Mouse (Mus musculus) MEL (cell line): Measurements from ENCODE around the gene Acox3. TPM values are rescaled to one million over a fixed set of nuclear protein-coding genes. Genes with fewer than 3 reads are reported as not detected.
A peak's percentile ranks its signal among the peaks of the same experiment; 100 is the strongest.

Source experiments
- DNase-seq: peaks from one replicate; pipeline ENCODE4 v3.0.0; 2011; ENCODE audit warnings: low read depth, low spot score
- H3K27ac ChIP-seq: 2 replicates; pipeline ENCODE4 v1.5.1; 2012; ENCODE audit warnings: low read depth, mild to moderate bottlenecking, control low read depth, low read length, moderate library complexity; ENCODE audit not compliant: control insufficient read depth
- H3K27me3 ChIP-seq, 2 experiments: fragments of 150-350 bp in 1 of 2; sonication (generic) in 1 of 2; 2 replicates each; pipeline ENCODE4 v1.6.1; 2012; ENCODE audit warnings: low read length in 2 of 2, mild to moderate bottlenecking in 2 of 2, improper control_type of control experiment in 1 of 2, moderate library complexity in 1 of 2; ENCODE audit not compliant: insufficient read depth in 2 of 2, control insufficient read depth in 1 of 2
- H3K36me3 ChIP-seq, 2 experiments: 2 replicates each; pipeline ENCODE4 v1.6.1; 2012 to 2014; ENCODE audit warnings: low read length in 2 of 2, improper control_type of control experiment in 1 of 2, inconsistent platforms in 1 of 2, mild to moderate bottlenecking in 1 of 2; ENCODE audit not compliant: insufficient read depth in 2 of 2, control insufficient read depth in 1 of 2
- H3K4me1 ChIP-seq, 2 experiments: fragments of 150-350 bp in 1 of 2; sonication (generic) in 1 of 2; 2 replicates each; pipeline ENCODE4 v1.6.1; 2012; ENCODE audit warnings: low read length in 2 of 2, improper control_type of control experiment in 1 of 2, mild to moderate bottlenecking in 1 of 2; ENCODE audit not compliant: insufficient read depth in 2 of 2, control insufficient read depth in 1 of 2
- H3K4me3 ChIP-seq, 2 experiments: fragments of 150-350 bp in 1 of 2; sonication (generic) in 1 of 2; 2 replicates each; pipeline ENCODE4 v1.5.1; 2012; ENCODE audit warnings: low read depth in 2 of 2, low read length in 2 of 2, mild to moderate bottlenecking in 2 of 2, moderate library complexity in 2 of 2, control low read depth in 1 of 2, improper control_type of control experiment in 1 of 2; ENCODE audit not compliant: control insufficient read depth in 1 of 2, insufficient read depth in 1 of 2
- H3K79me2 ChIP-seq: 2 replicates; pipeline ENCODE4 v1.6.1; 2012; ENCODE audit warnings: mild to moderate bottlenecking, low read length, moderate library complexity; ENCODE audit not compliant: control insufficient read depth, poor library complexity, insufficient read depth
- H3K9ac ChIP-seq: 2 replicates; pipeline ENCODE4 v1.6.1; 2012; ENCODE audit warnings: low read depth, mild to moderate bottlenecking, control low read depth, low read length, moderate library complexity; ENCODE audit not compliant: control insufficient read depth, poor library complexity, severe bottlenecking
- H3K9me3 ChIP-seq: fragments of 150-350 bp; sonication (generic); replicated peaks from 2 replicates; pipeline ENCODE4 v1.6.1; 2012; ENCODE audit warnings: mild to moderate bottlenecking, low read length, improper control_type of control experiment, moderate library complexity; ENCODE audit not compliant: insufficient read depth
- BHLHE40 ChIP-seq: IDR thresholded peaks from 2 replicates; pipeline ENCODE4 v1.6.1; 2012; ENCODE audit warnings: low read depth, mild to moderate bottlenecking, inconsistent platforms, low read length, improper control_type of control experiment, borderline replicate concordance
- EP300 ChIP-seq, 2 experiments: IDR thresholded peaks; 2 replicates each; pipeline ENCODE4 v1.6.1; 2011; ENCODE audit warnings: improper control_type of control experiment in 2 of 2, low read length in 2 of 2, low read depth in 1 of 2, mild to moderate bottlenecking in 1 of 2
- ETS1 ChIP-seq: IDR thresholded peaks from 2 replicates; pipeline ENCODE4 v1.6.1; 2012; ENCODE audit warnings: low read depth, mild to moderate bottlenecking, inconsistent platforms, low read length, improper control_type of control experiment, moderate library complexity
- GATA1 ChIP-seq: IDR thresholded peaks from 2 replicates; pipeline ENCODE4 v1.6.1; 2011; ENCODE audit warnings: low read depth, low read length, improper control_type of control experiment
- MAFK ChIP-seq: IDR thresholded peaks from 2 replicates; pipeline ENCODE4 v1.6.1; 2011; ENCODE audit warnings: low read depth, mild to moderate bottlenecking, low read length, improper control_type of control experiment, borderline replicate concordance
- MAX ChIP-seq: IDR thresholded peaks from 2 replicates; pipeline ENCODE4 v1.6.1; 2011; ENCODE audit warnings: low read length, improper control_type of control experiment
- MXI1 ChIP-seq: IDR thresholded peaks from 2 replicates; pipeline ENCODE4 v1.6.1; 2011; ENCODE audit warnings: mild to moderate bottlenecking, low read depth, low read length, improper control_type of control experiment
- POLR2AphosphoS2 ChIP-seq: IDR thresholded peaks from 2 replicates; pipeline ENCODE4 v1.6.1; 2011; ENCODE audit warnings: low read length, improper control_type of control experiment
- POLR2AphosphoS5 ChIP-seq: IDR thresholded peaks from 2 replicates; pipeline ENCODE4 v1.6.1; 2012; ENCODE audit warnings: low read depth, borderline replicate concordance, mild to moderate bottlenecking, inconsistent platforms, low read length, moderate library complexity, mixed read lengths
- RAD21 ChIP-seq: IDR thresholded peaks from 2 replicates; pipeline ENCODE4 v1.6.1; 2011; ENCODE audit warnings: mild to moderate bottlenecking, low read depth, low read length, improper control_type of control experiment
- TAL1 ChIP-seq: IDR thresholded peaks from 2 replicates; pipeline ENCODE4 v1.6.1; 2012; ENCODE audit warnings: mild to moderate bottlenecking, inconsistent platforms, low read length, moderate library complexity, mixed read lengths
- TCF12 ChIP-seq: IDR thresholded peaks from 2 replicates; pipeline ENCODE4 v1.6.1; 2014; ENCODE audit warnings: low read depth, mild to moderate bottlenecking, inconsistent platforms, low read length, improper control_type of control experiment, moderate library complexity
- UBTF ChIP-seq: IDR thresholded peaks from 2 replicates; pipeline ENCODE4 v1.6.1; 2012; ENCODE audit warnings: low read depth, mild to moderate bottlenecking, inconsistent platforms, low read length, improper control_type of control experiment, moderate library complexity, borderline replicate concordance; ENCODE audit not compliant: insufficient read depth
- polyA plus RNA-seq, 2 experiments: library from polyadenylated mRNA; stranded (reverse) in 1 of 2; unstranded in 1 of 2; fragments of >175 nt in 1 of 2; fragments of >200 nt in 1 of 2; gene quantifications; 2 replicates each; pipeline versions ENCODE4 v1.2.1 to v1.2.4; 2012; ENCODE audit warnings: low replicate concordance in 2 of 2, low read depth in 1 of 2; ENCODE audit not compliant: insufficient read length in 2 of 2, insufficient read depth in 1 of 2, missing spikeins in 1 of 2
- total RNA-seq: library from RNA; depleted of rRNA; stranded (reverse); fragments of 300-350 nt; gene quantifications from 2 replicates; pipeline ENCODE4 v1.2.3, GENCODE M21; 2012

The Acox3 gene
- total and polyA plus RNA-seq, 3 experiments: 6.5 to 11.4 TPM; not detected in 1

- H3K9ac ChIP-seq: no peak overlapping the region
- H3K36me3 ChIP-seq: peaks cover 0 to 7% of the 10 kb centered on the region in 2 experiments; a peak in 1 of 4 replicates
- peaks cover 2 to 5% of the 10 kb centered on the region in 2 experiments for H3K4me1 ChIP-seq
Observed at GRCm38 (mm10) chr5:35551855-35552837, 30.7 kb upstream of the Acox3 start.

GRCm38 (mm10) chr5:35552838-35553539 lies 29.9 kb upstream of the Acox3 start:
- Histone ChIP-seq H3K4me1 (peaks cover 2 to 5% of the 10 kb centered on the region in 2 experiments), H3K9me3 (no peaks in the 10 kb centered on the region), H3K27ac (no peak overlapping the region), H3K9ac (no peak overlapping the region), H3K4me3 (no peak overlapping the region), H3K36me3 (peaks cover 0 to 7% of the 10 kb centered on the region in 2 experiments; a peak in 1 of 4 replicates), H3K79me2 (no peaks in the 10 kb centered on the region), H3K27me3 (no peaks in the 10 kb centered on the region)
- TF ChIP-seq POLR2AphosphoS2 (peak; percentile 61; the same call in 1 of the 2 replicates), ETS1 (no peak), MXI1 (no peak)
- DNase-seq: no peak

More at GRCm38 (mm10) chr5:35551855-35552837, 30.7 kb upstream of the Acox3 start:
- Histone ChIP-seq H3K27ac (no peak overlapping the region), H3K4me3 (no peak overlapping the region), H3K27me3 (no peaks in the 10 kb centered on the region), H3K9me3 (no peaks in the 10 kb centered on the region), H3K79me2 (no peaks in the 10 kb centered on the region)
- no peak for DNase-seq
- TF ChIP-seq MAFK: peak; percentile 62
- TF ChIP-seq POLR2AphosphoS5: no peak
- TF ChIP-seq POLR2AphosphoS2: peak; percentile 76; the same call in 1 of the 2 replicates

GRCm38 (mm10) chr5:35556393-35556792 lies 26.4 kb upstream of the Acox3 start:
- peaks cover 1 to 16% of the 10 kb centered on the region in 2 experiments; a peak in 3 of 4 replicates for H3K36me3 ChIP-seq
- peak; percentile 76 for DNase-seq

More at GRCm38 (mm10) chr5:35556393-35556792, 26.4 kb upstream of the Acox3 start:
- Histone ChIP-seq H3K9me3 (no peaks in the 10 kb centered on the region), H3K27ac (peak overlapping the region; percentile 38), H3K4me3 (no peak overlapping the region), H3K27me3 (no peaks in the 10 kb centered on the region), H3K9ac (no peak overlapping the region), H3K4me1 (peaks cover 2 to 25% of the 10 kb centered on the region in 2 experiments), H3K79me2 (0 out of 2 replicates have a peak, but pooled peaks cover 1% of the 10 kb centered on the region)
- TF ChIP-seq GATA1: 0 out of 2 replicates have a peak, but pooled peaks have one; percentile 14
- peak; percentile 50 for TF ChIP-seq MAX
- TF ChIP-seq TCF12: 0 out of 2 replicates have a peak, but pooled peaks have one; percentile 53
- TF ChIP-seq UBTF: no peak
- TF ChIP-seq BHLHE40: no peak
- TF ChIP-seq EP300 (IDR thresholded peaks at IDR 0.05; ENCODE audit: low read depth in 1 of 2, low read length in 2 of 2): peak; percentile 52 to 67
- no peak for TF ChIP-seq RAD21
- no peak for TF ChIP-seq ETS1
- peak; percentile 58 for TF ChIP-seq TAL1
